In genomic region chr14:72709091-72709709, GRCm38 (mm10) we compare ENCODE assay signal across 8 mouse cellular contexts. TPM values are rescaled to one million over a fixed set of nuclear protein-coding genes. Genes with fewer than 3 reads are reported as not detected.
DNase-seq lines count a peak whose midpoint lies in the region; ATAC-seq and TF ChIP-seq lines count a peak whose summit lies in the region.

No protein-coding gene starts in this region.

- H3K4me1 ChIP-seq in bone marrow, adult 2 months (ENCODE audit: control insufficient read depth, insufficient read depth, low read length): no peaks in the 10 kb centered on the region
- no peaks in the 10 kb centered on the region for H3K4me1 ChIP-seq in limb, embryonic 11.5 days (ENCODE audit: control insufficient read depth, insufficient read depth, low read length)
- H3K4me1 ChIP-seq in midbrain, embryonic 12.5 days: peaks cover 11% of the 10 kb centered on the region; the same call in 1 of the 2 replicates

- DNase-seq in frontal cortex, postnatal 10 days (ENCODE audit: low spot score in 2 of 2): no peak
- DNase-seq in B cell, adult 2 months: peak; percentile 81 to 84
- DNase-seq in limb, embryonic 11.5 days (ENCODE audit: low spot score): peak; percentile 59
- DNase-seq in testis, postnatal 14 days (ENCODE audit: low spot score): peak; percentile 73

- peak overlapping the region; percentile 98 for H3K27ac ChIP-seq in bone marrow, adult 2 months (ENCODE audit: control insufficient read depth, insufficient read depth, low read depth, low read length, poor library complexity)
- no peak overlapping the region for H3K27ac ChIP-seq in limb, embryonic 11.5 days (replicated peaks; ENCODE audit: low read depth, low read length)
- H3K27ac ChIP-seq in midbrain, embryonic 12.5 days (replicated peaks): peak overlapping the region; percentile 90

- no peak for TF ChIP-seq CTCF in bone marrow, adult 2 months (IDR thresholded peaks at IDR 0.05; ENCODE audit: control insufficient read depth, insufficient read depth, low read length)

- under 1% methylated on average over 61 of the region's 70 CpGs for WGBS in bone marrow, adult 2 months
- under 1% methylated on average over 53 of the region's 70 CpGs for WGBS in limb, embryonic 11.5 days
- under 1% methylated on average over 64 of the region's 70 CpGs for WGBS in midbrain, embryonic 12.5 days

- TF ChIP-seq POLR2A in bone marrow, adult 2 months (IDR thresholded peaks at IDR 0.05; ENCODE audit: borderline replicate concordance, control insufficient read depth, low read depth, low read length): no peak

- peaks cover 8% of the 10 kb centered on the region; the same call in 1 of the 2 replicates for H3K27me3 ChIP-seq in limb, embryonic 11.5 days (ENCODE audit: control insufficient read depth, insufficient read depth, low read length)
- peaks cover 14% of the 10 kb centered on the region; the same call in 1 of the 2 replicates for H3K27me3 ChIP-seq in midbrain, embryonic 12.5 days

- no peaks in the 10 kb centered on the region for H3K9me3 ChIP-seq in limb, embryonic 11.5 days (ENCODE audit: control insufficient read depth, low read length)
- H3K9me3 ChIP-seq in midbrain, embryonic 12.5 days: no peaks in the 10 kb centered on the region

- H3K36me3 ChIP-seq in limb, embryonic 11.5 days (ENCODE audit: control insufficient read depth, insufficient read depth, low read length): no peaks in the 10 kb centered on the region
- no peaks in the 10 kb centered on the region for H3K36me3 ChIP-seq in midbrain, embryonic 12.5 days

- H3K4me3 ChIP-seq in bone marrow, adult 2 months (replicated peaks; ENCODE audit: control insufficient read depth, low read depth, low read length): peak overlapping the region; percentile 73
- H3K4me3 ChIP-seq in limb, embryonic 11.5 days (ENCODE audit: low read depth, low read length): peak overlapping the region; percentile 88
- H3K4me3 ChIP-seq in midbrain, embryonic 12.5 days: peak overlapping the region; percentile 89

- H3K4me2 ChIP-seq in limb, embryonic 11.5 days (ENCODE audit: low read depth, severe bottlenecking): peak overlapping the region; percentile 77
- peak overlapping the region; percentile 85 for H3K4me2 ChIP-seq in midbrain, embryonic 12.5 days (replicated peaks)

- peak overlapping the region; percentile 80 for H3K9ac ChIP-seq in limb, embryonic 11.5 days (ENCODE audit: low read length)
- peak overlapping the region; percentile 86 for H3K9ac ChIP-seq in midbrain, embryonic 12.5 days (replicated peaks)

- ATAC-seq in frontal cortex, adult (ENCODE audit: low TSS enrichment): peak; percentile 15; the same call in 1 of the 2 replicates
- peak; percentile 11 for ATAC-seq in granulocyte monocyte progenitor cell, adult 5-6 weeks (replicated peaks; ENCODE audit: poor library complexity, severe bottlenecking)
- ATAC-seq in limb, embryonic 11.5 days (ENCODE audit: insufficient number of reproducible peaks, low FRiP score, low TSS enrichment, low read depth): peak; percentile 33
- ATAC-seq in midbrain, embryonic 12.5 days (ENCODE audit: low FRiP score, low read depth): no peak

RNA-seq across cellular contexts. Expression of gene Fndc3a, which starts 0.6 kb away (rescaled TPM):
- 9.9 and 19.8 TPM in 2 replicates for polyA plus RNA-seq in bone marrow, adult 2 months (2011; ENCODE audit: insufficient read depth, insufficient read length, low replicate concordance, missing spikeins)
- total RNA-seq in granulocyte monocyte progenitor cell, adult 5-6 weeks (2014; fragmentation: Nextera tagmentation): 55.4 and 60.0 TPM in 2 replicates
- 46.7 and 54.3 TPM in 2 replicates for total RNA-seq in granulocyte monocyte progenitor cell, adult 5-6 weeks (2017)
- 31.0 and 36.6 TPM in 2 replicates for polyA plus RNA-seq in limb, embryonic 11.5 days (2014; fragmentation: Nextera tagmentation; extraction: Ambion mirVana)
- 43.5 and 47.9 TPM in 2 replicates for polyA plus RNA-seq in midbrain, embryonic 12.5 days (2016; fragmentation: Nextera tagmentation; extraction: Ambion mirVana)

Comparison
In these comparisons a context has a peak if more than half of its experiments do, and no peak if none do; other contexts are left out.
1. DNase-seq: peak in B cell, adult 2 months (2 of 2), limb, embryonic 11.5 days (single experiment) and testis, postnatal 14 days (single experiment); none in frontal cortex, postnatal 10 days (0 of 2).
2. Peak in every context shown above with its lines, with median percentiles within 50 percentile points of each other: H3K4me3 ChIP-seq.